Mouse (Mus musculus) neutrophil, adult 5-6 weeks (primary cell): Measurements from ENCODE around the gene Rpn1. TPM values are rescaled to one million over a fixed set of nuclear protein-coding genes. Genes with fewer than 3 reads are reported as not detected.

Experiments
- ATAC-seq: fragments of 151-379, 151-347 bp; 2 replicates; pipeline ENCODE4 v1.8.0; 2017; ENCODE audit warnings: mild to moderate bottlenecking, moderate TSS enrichment; ENCODE audit not compliant: insufficient number of reproducible peaks, poor library complexity, low FRiP score, severe bottlenecking; ENCODE audit errors: extremely low read depth
- total RNA-seq: library from RNA; stranded (forward); fragments of 200-1000 nt; gene quantifications from 2 replicates; pipeline ENCODE4 v1.2.3, GENCODE M21; 2017

Gene Rpn1
- total RNA-seq, 1 experiment from 2014 or later = 60.4 TPM

GRCm38 (mm10) chr6:88062398-88062797 lies 21.9 kb upstream of the Rpn1 start:
- ATAC-seq = no peak

- peak; percentile 65 for ATAC-seq
Measured at GRCm38 (mm10) chr6:88064072-88064642, 20.1 kb upstream of the Rpn1 start.

- ATAC-seq = no peak
Measured at GRCm38 (mm10) chr6:88065116-88065515, 19.2 kb upstream of the Rpn1 start.

- ATAC-seq = no peak
Measured at GRCm38 (mm10) chr6:88065968-88066367, 18.3 kb upstream of the Rpn1 start.

DNA sequence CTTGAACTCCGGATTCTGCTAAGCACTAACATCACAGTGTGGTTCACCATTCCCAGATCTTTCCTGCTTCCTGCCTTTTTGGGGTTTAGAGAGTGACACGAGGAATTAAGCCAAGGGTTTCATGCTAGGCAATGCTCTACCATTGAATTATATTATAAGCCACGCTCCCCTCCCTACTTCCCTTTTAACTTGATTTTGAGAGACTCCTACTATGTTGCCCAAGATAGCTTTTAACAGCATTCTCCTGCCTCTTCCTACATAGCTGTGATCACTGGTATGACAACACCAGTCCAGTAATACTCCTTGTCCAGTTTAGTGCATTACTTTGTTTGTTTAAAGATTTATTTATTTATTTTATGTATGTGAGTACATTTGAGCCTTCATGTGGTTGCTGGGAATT lies 16.6 kb upstream of the Rpn1 start:
- no peak for ATAC-seq

DNA sequence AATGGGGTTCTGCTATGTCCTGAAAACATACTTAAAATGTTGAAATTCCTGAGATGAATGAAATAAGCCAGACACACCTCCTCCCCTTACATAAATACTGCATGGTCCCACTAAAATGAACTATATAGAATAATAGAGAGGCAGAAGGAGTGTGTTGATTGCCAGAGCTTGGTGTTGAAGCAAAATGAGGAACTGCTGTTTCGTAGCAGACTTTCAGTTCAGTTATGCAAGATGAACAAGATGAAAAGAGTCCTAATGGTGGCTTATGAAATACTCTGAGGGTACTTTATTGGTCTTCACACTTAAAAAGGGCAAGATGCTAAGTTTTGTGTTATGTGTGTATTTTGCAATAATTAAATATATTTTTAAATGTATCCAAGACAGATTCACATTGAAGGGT lies 15.5 kb upstream of the Rpn1 start:
- ATAC-seq = peak; percentile 34; the same call in 1 of the 2 replicates

DNA sequence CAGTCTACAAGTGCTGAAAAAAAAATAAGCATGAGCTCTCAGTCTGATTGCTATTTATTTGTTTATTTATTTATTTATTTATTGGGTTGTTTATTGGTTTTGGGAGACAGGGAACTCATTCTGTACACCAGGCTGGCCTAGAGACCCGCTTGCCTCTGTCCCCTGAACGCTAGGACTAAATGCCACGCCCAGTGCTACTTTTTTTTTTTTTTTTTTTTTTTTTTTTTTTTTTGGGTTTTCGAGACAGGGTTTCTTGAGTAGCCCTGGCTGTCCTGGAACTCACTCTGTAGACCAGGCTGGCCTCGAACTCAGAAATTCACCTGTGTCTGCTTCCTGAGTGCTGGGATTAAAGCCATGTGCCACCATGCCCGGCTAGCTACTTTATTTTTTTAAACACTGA lies 13.8 kb upstream of the Rpn1 start:
- ATAC-seq = no peak

GRCm38 (mm10) chr6:88071216-88071615 lies 13.1 kb upstream of the Rpn1 start:
- ATAC-seq = no peak

- ATAC-seq = peak; percentile 94
Measured at GRCm38 (mm10) chr6:88074752-88075554, 9.3 kb upstream of the Rpn1 start.

- ATAC-seq = no peak
Measured at GRCm38 (mm10) chr6:88075960-88076517, 8.2 kb upstream of the Rpn1 start.

DNA sequence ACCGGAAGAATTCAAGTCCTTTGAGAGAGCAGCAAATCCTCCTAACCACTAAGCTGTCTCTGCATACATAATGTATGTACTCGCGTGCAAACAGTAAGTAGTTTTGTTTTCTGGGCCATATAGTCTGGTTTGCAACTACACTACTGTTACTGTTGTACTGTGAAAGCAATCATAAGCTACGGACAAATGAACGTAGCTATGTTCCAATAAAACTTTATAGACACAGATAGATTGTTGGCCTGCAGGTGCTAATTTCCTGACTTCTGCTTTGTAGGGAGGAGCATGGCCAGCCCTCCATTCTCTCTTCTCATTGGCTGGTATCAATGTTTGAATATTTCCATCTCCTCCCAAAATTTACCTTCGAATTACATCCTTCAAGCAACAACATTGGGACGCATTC lies 1.2 kb upstream of the Rpn1 start:
- ATAC-seq = no peak

DNA sequence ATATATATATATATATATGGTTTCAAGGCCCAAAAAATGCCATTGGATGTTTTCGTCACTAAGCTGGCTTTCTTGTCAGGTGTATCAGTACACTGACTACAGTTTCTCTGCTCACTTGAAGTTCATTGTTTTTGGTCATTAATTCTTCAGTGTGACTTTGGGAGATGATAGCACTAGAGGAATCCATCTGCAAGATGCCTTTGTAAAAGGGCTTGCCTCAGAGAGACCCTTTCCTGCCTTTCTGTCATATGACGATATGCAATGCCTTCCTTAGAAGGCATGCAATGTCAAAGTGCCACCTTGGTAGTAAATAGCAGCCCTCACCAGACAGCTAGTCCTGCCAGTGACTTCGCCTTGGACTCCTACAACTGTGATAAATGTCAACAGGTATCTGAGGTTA lies 610 bp upstream of the Rpn1 start:
- ATAC-seq = no peak

GRCm38 (mm10) chr6:88088971-88089370 lies 4.7 kb downstream of the Rpn1 start:
- no peak for ATAC-seq

GRCm38 (mm10) chr6:88095377-88095776 lies 11.1 kb downstream of the Rpn1 start:
- ATAC-seq = no peak

DNA sequence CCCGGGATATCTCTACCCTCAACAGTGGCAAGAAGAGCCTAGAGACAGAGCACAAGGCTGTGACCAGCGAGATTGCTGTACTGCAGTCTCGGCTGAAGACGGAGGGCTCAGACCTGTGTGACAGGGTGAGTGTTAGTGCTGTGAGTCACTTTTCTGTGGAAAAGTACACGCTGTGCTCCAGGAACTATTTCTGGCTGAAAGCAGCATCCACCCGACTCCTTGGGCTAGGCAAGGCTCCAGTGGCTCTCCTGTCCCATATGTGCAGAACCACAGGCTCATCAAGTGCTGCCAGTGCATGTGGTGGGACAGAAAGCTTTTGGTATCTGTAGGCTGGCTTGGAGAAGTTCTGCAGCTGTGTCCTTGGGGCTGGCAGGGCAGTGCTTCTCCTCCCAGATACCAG lies 17.8 kb downstream of the Rpn1 start:
- no peak for ATAC-seq

DNA sequence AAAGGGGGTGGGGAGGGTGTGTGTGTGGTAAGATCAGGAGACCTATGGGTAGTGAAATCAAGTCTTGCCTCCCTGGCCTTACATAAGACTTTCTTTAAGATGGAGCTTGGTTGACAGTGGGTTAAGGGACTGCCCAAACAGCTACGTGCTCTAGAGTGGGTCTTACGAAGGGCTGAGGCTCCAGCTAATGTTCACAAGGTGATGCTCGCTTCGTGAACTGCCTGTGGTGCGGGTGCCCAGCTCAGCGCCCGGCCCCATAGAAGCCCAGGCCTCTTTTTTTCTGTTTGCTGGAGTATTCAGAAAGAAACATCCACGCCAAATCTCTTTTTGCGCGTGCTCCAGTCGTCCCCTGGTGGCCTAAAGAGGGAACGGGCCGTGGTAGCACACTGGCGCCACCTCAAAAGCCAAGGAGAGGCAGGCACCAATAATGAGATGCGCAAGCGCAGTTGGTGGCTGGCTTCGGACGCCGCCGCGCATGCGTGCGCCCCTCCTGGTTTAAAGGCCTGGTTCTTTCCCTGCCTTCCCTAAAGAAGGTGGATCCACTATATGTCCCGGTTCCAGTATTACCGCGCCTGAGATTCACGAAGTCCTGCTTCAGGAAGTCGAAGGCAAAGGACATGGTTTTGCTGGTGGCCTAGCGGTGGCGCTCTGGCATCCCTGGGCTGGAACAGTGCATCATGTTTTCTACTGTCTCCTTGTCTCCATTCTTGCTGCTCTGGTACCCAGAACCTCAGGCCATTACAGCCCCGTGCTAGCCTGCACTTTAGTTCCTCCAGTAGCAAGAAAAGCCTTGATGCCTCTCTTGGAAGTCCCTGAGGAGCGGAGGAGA lies 21.7 kb downstream of the Rpn1 start:
- peak; percentile 85 for ATAC-seq

- no peak for ATAC-seq
Measured at GRCm38 (mm10) chr6:88106612-88107123, 22.4 kb downstream of the Rpn1 start.

DNA sequence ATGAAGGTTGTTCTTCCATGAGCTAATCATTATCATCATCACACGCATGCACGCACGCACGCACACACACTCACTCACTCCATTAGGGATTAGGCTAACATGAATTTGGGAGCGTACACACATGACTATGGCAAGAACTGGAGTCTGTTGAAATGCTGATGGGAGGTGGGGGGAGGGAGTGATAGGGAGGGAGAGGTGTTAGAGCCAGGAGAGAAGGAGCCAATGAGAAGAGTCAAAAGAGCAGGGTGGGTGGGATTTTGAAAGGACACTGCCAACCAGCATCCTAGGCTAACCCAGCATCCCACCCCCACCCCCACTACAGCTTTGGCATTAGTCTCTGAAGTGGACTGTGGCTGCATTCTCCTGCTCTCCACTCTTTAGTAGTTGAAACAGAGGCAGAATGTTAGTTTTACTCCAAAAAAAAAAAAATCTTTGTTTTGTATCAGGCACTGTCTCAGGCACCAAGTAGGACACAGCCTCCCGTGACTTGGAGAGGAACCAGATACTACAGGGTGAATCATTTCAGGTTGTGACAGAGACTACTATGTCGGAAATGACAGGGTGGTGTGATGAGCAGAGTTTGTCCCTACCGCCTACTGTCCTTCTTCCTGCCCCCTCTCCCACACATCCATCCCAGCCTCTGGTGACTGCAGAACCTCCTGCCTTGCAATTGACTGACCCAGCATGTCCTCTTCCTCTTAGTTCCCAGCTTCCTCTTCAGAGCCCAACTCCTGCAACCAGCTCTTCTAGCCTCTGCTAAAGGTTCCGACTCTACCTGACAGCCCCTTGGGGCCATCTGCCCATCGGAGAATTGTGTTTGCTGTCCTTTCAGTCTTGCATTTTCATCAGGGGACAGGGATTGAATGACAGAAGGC lies 23.6 kb downstream of the Rpn1 start:
- no peak for ATAC-seq
